Mouse (Mus musculus) ES-E14 (cell line): Measurements from ENCODE around the gene Zzef1.

ENCODE experiments used
- CHD2 ChIP-seq: IDR thresholded peaks from 2 replicates; pipeline ENCODE4 v1.6.1; 2014; ENCODE audit warnings: mild to moderate bottlenecking, low read depth, low read length, inconsistent platforms
- HCFC1 ChIP-seq: IDR thresholded peaks from 2 replicates; pipeline ENCODE4 v1.6.1; 2012; ENCODE audit warnings: low read length, inconsistent platforms, borderline replicate concordance; ENCODE audit not compliant: insufficient read depth
- MAFK ChIP-seq: IDR thresholded peaks from 2 replicates; pipeline ENCODE4 v1.6.1; 2014; ENCODE audit warnings: mild to moderate bottlenecking, low read depth, low read length, inconsistent platforms; ENCODE audit not compliant: insufficient read depth
- ZC3H11A ChIP-seq: IDR thresholded peaks from 2 replicates; pipeline ENCODE4 v1.6.1; 2012; ENCODE audit warnings: low read depth, mild to moderate bottlenecking, inconsistent platforms, low read length, borderline replicate concordance
- ZNF384 ChIP-seq: IDR thresholded peaks from 2 replicates; pipeline ENCODE4 v1.6.1; 2012; ENCODE audit warnings: low read depth, low read length, inconsistent platforms

DNA sequence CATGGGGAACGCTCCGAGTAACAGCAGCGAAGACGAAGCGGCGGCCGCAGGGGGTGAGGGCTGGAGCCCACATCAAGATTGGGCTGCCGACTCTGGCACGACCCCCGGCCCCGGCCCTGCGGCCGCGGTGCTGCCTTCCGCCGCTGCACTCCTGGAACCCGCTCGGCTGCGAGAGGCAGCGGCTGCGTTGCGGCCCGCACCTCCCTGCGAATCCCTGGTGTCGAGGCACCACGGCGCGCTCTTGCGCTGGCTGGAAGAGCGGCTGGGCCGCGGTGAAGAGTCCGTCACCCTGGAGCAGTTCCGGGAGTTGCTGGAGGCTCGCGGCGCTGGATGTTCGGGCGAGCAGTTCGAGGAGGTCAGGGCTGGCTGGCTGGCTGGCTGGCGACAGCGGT, 266 bp downstream of the Zzef1 start:
- TF ChIP-seq HCFC1 (no peak), CHD2 (no peak), MAFK (no peak), ZNF384 (no peak), ZC3H11A (no peak)
